7 mouse cellular contexts compared by ENCODE assay signal in the genomic region with DNA sequence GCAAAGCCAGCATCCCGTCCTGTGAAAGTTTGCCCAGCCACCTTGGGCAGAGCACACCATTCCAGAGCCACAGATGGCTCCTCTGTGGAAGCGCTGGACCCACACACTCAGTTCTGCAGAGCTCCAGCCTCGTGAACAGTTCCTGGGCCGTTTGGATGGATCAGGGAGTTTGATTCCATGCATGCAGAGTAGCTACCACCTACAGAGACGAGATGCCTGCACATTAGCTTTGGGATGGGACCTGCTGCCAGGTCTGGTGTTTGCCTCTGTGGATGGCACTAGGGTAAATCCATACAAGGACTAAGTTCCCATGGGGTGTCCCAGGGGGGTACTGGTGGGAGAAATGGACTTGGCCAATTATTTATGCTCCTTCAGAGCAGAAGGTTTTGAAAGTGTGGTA.
DNase-seq lines count a peak whose midpoint lies in the region; ATAC-seq lines count a peak whose summit lies in the region.

No protein-coding gene starts in this region.

- H3K4me2 ChIP-seq in lung, embryonic 16.5 days (ENCODE audit: low read depth, low read length) = peak overlapping the region; percentile 57
- no peak overlapping the region for H3K4me2 ChIP-seq in forebrain, embryonic 15.5 days (replicated peaks)
- H3K4me2 ChIP-seq in intestine, embryonic 15.5 days (replicated peaks) = peak overlapping the region; percentile 62
- peak overlapping the region; percentile 5; the same call in 1 of the 2 replicates for H3K4me2 ChIP-seq in neural tube, embryonic 15.5 days

- H3K4me3 ChIP-seq in lung, embryonic 16.5 days (ENCODE audit: low read length) = no peak overlapping the region
- no peak overlapping the region for H3K4me3 ChIP-seq in forebrain, embryonic 15.5 days
- no peak overlapping the region for H3K4me3 ChIP-seq in intestine, embryonic 15.5 days (replicated peaks)
- no peak overlapping the region for H3K4me3 ChIP-seq in neural tube, embryonic 15.5 days (replicated peaks)

- no peak for ATAC-seq in lung, embryonic 16.5 days (ENCODE audit: low read depth)
- no peak for ATAC-seq in forebrain, embryonic 15.5 days (replicated peaks)
- ATAC-seq in intestine, embryonic 15.5 days = 0 out of 2 replicates have a peak, but pooled peaks have one; percentile 18
- ATAC-seq in neural tube, embryonic 15.5 days (ENCODE audit: low FRiP score) = no peak

- intact Hi-C loops in left cerebral cortex, postnatal 10 days (cut with DNase I) = no loop called here

- peak overlapping the region; percentile 95 for H3K27ac ChIP-seq in lung, embryonic 16.5 days (ENCODE audit: low read length)
- peak overlapping the region; percentile 39; the same call in 1 of the 2 replicates for H3K27ac ChIP-seq in forebrain, embryonic 15.5 days (replicated peaks)
- H3K27ac ChIP-seq in intestine, embryonic 15.5 days = peak overlapping the region; percentile 86
- peak overlapping the region; percentile 74 for H3K27ac ChIP-seq in neural tube, embryonic 15.5 days (replicated peaks)

- H3K9ac ChIP-seq in lung, embryonic 16.5 days (ENCODE audit: low read length) = peak overlapping the region; percentile 59
- no peak overlapping the region for H3K9ac ChIP-seq in forebrain, embryonic 15.5 days (replicated peaks)
- no peak overlapping the region for H3K9ac ChIP-seq in intestine, embryonic 15.5 days
- H3K9ac ChIP-seq in neural tube, embryonic 15.5 days (replicated peaks) = no peak overlapping the region

- no peaks in the 10 kb centered on the region for H3K27me3 ChIP-seq in lung, embryonic 16.5 days (ENCODE audit: control insufficient read depth, insufficient read depth, low read depth, low read length)
- no peaks in the 10 kb centered on the region for H3K27me3 ChIP-seq in forebrain, embryonic 15.5 days
- no peaks in the 10 kb centered on the region; the same call in 1 of the 2 replicates for H3K27me3 ChIP-seq in intestine, embryonic 15.5 days (replicated peaks)
- no peaks in the 10 kb centered on the region for H3K27me3 ChIP-seq in neural tube, embryonic 15.5 days (replicated peaks)

- no peaks in the 10 kb centered on the region for H3K36me3 ChIP-seq in lung, embryonic 16.5 days (ENCODE audit: control insufficient read depth, insufficient read depth, low read length)
- H3K36me3 ChIP-seq in forebrain, embryonic 15.5 days = peaks cover 4% of the 10 kb centered on the region; the same call in 1 of the 2 replicates
- no peaks in the 10 kb centered on the region for H3K36me3 ChIP-seq in intestine, embryonic 15.5 days
- no peaks in the 10 kb centered on the region for H3K36me3 ChIP-seq in neural tube, embryonic 15.5 days

- 34% methylated on average over 5 of the region's 5 CpGs for WGBS in lung, embryonic 16.5 days
- 58% methylated on average over 5 of the region's 5 CpGs for WGBS in forebrain, embryonic 15.5 days
- WGBS in intestine, embryonic 15.5 days = 47% methylated on average over 5 of the region's 5 CpGs
- WGBS in neural tube, embryonic 15.5 days = 51% methylated on average over 5 of the region's 5 CpGs

- H3K4me1 ChIP-seq in lung, embryonic 16.5 days (replicated peaks; ENCODE audit: control insufficient read depth, insufficient read depth, low read length) = peaks cover 45% of the 10 kb centered on the region
- peaks cover 40% of the 10 kb centered on the region for H3K4me1 ChIP-seq in forebrain, embryonic 15.5 days
- H3K4me1 ChIP-seq in intestine, embryonic 15.5 days (replicated peaks) = peaks cover 43% of the 10 kb centered on the region
- peaks cover 55% of the 10 kb centered on the region for H3K4me1 ChIP-seq in neural tube, embryonic 15.5 days

- DNase-seq in lung, adult 18-20 months = no peak
- no peak for DNase-seq in spleen, postnatal 36 days (ENCODE audit: low spot score in 2 of 2)
- no peak for DNase-seq in left cerebral cortex, postnatal 10 days (ENCODE audit: extremely low spot score in 1 of 2, low spot score in 2 of 2)

- no peaks in the 10 kb centered on the region for H3K9me3 ChIP-seq in lung, embryonic 16.5 days (ENCODE audit: control insufficient read depth, low read length)
- no peaks in the 10 kb centered on the region for H3K9me3 ChIP-seq in forebrain, embryonic 15.5 days
- no peaks in the 10 kb centered on the region for H3K9me3 ChIP-seq in intestine, embryonic 15.5 days
- no peaks in the 10 kb centered on the region for H3K9me3 ChIP-seq in neural tube, embryonic 15.5 days (replicated peaks)

Comparison
In these comparisons a context has a peak if more than half of its experiments do, and no peak if none do; other contexts are left out.
1. H3K27ac ChIP-seq: peak in every context shown above with its lines; median percentile 95 in lung, embryonic 16.5 days; 86 in intestine, embryonic 15.5 days; 74 in neural tube, embryonic 15.5 days; 39 in forebrain, embryonic 15.5 days.